Mouse (Mus musculus): ENCODE data around the gene Rps19. TPM values are rescaled to one million over a fixed set of nuclear protein-coding genes. Genes with fewer than 3 reads are reported as not detected.

Rps19 gene
- total RNA-seq, 2 experiments from 2014 or later, result 446 to 548 TPM

- no peak for DNase-seq (ENCODE audit: extremely low spot score in 1 of 2, low spot score in 1 of 2)
These were observed 17.7 kb downstream of the Rps19 start for GRCm38 (mm10) chr7:24901842-24902241.

DNA sequence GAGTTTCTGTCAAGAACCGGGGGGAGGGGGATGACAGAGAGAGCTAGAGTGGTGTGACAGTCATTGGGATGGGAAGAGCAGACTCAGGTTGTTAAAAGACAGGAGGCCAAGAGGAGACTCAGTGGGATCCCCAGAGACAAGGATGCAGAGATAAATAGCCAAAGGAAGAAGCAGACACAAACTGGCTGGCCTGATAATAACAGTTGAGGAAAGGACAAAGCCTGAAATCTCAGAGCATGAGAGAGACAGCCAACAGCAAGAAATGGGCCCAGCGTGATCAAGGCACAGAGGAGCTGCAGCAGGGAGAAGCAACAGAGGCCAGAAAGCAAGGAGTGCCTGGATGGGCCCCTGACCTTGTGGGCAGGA lies 18.1 kb downstream of the Rps19 start:
- DNase-seq (ENCODE audit: extremely low spot score in 1 of 2, low spot score in 1 of 2), result no peak

DNA sequence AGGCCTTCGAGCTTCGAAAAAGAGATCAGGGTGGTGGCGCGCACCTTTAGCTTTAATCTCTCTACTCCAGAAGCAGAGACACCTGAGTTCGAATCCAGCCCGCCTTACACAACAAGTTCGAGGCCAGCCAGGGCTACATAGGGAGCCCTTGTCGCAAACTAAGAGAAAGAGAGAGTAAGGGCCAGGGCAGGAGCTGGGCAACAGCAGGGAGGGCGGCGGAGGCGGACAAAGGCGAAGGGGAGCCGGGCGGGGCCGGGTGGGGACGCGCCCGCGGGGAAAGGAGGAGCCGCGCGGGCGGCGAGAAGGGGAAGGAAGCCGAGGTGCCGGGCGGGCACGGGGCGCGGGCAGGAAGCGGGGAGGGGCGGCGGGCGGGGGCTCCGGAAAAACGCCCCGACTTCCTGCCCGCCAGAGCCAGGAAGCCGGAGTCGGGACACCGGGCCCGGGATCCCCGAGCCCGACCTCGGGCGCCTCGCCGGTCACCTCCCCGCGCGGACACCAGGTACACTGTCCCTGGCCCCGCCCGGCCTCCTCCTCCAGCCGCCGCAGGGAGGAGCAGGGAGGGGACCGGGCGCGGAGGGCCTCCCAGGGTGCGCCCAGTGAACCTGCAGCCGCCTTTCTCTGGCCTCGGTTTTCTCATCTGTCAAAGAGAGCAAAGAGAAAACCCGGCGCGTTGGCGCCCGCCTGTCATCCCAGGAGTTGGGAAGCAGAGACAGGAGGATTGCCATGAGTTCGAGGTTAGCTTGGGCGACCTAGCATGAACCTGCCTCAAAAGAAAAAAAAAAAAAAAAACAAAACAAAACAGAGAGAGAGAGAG lies 18.7 kb downstream of the Rps19 start, which contains the start of gene Arhgef1:
TSS of gene Arhgef1 (plus strand) at position 283 of the 814 bp plus-strand sequence.
- no peak for DNase-seq (ENCODE audit: extremely low spot score in 1 of 2, low spot score in 1 of 2)

- no peak for DNase-seq (ENCODE audit: extremely low spot score in 1 of 2, low spot score in 1 of 2)
These were observed 19.3 kb downstream of the Rps19 start for GRCm38 (mm10) chr7:24903444-24903825.

DNA sequence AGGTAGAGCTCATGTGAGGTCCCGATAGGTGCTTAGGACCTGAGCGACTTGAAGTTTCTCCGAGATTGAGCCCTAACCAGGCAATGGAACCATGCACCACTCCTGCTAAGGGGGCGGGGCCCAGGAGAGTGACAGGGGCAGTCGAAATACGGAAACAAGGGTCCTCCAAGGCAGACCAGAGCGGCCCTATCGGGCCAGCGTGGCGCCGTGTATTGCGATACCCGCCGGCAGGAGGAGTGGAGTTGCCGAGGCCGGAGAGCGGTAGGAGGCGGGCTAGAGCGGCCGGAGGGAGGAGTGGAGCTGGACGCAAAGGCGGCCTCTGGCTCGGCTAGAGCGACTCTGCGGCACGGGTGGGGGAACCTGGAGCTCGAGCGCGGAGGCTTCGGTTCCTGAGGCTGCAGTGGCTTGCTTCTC lies 19.9 kb downstream of the Rps19 start:
- peak; percentile 84 to 95 for DNase-seq (ENCODE audit: extremely low spot score in 1 of 2, low spot score in 1 of 2)

- DNase-seq (ENCODE audit: extremely low spot score in 1 of 2, low spot score in 1 of 2), result peak in 1 of 2 experiments; percentile 29
These were observed 20.8 kb downstream of the Rps19 start for GRCm38 (mm10) chr7:24904936-24905335.

- no peak for DNase-seq (ENCODE audit: extremely low spot score in 1 of 2, low spot score in 1 of 2)
These were observed 22.4 kb downstream of the Rps19 start for GRCm38 (mm10) chr7:24906551-24906950.

DNA sequence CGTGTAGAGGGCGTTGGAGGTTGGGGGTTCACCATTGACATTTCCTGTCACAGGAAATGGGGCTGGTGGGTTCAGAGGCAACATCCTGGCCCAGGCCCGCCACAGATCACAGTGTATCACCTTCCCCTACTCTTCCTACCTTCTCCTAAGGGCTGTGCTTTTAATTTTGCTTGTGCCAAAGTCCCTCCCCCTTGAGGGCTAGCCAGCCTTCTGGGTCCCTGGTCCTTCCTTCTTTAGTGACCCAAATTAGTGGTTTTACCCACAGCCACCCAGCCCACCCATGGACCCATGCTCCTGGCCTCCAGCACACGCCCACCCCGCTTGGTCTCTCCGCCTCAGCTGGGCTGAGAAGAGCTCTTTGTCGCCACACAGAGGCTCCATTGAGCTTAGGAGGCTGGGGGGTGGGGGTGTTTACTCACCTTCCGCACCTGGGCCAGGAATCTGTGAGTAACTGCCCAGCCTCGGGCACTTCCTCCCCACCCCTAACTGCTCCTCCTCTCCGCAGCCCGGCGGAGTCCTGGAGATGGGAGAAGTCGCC lies 23.1 kb downstream of the Rps19 start:
- DNase-seq (ENCODE audit: extremely low spot score in 1 of 2, low spot score in 1 of 2), result no peak

GRCm38 (mm10) chr7:24912480-24912879 lies 28.3 kb downstream of the Rps19 start:
- DNase-seq (ENCODE audit: extremely low spot score in 1 of 2, low spot score in 1 of 2), result no peak

DNA sequence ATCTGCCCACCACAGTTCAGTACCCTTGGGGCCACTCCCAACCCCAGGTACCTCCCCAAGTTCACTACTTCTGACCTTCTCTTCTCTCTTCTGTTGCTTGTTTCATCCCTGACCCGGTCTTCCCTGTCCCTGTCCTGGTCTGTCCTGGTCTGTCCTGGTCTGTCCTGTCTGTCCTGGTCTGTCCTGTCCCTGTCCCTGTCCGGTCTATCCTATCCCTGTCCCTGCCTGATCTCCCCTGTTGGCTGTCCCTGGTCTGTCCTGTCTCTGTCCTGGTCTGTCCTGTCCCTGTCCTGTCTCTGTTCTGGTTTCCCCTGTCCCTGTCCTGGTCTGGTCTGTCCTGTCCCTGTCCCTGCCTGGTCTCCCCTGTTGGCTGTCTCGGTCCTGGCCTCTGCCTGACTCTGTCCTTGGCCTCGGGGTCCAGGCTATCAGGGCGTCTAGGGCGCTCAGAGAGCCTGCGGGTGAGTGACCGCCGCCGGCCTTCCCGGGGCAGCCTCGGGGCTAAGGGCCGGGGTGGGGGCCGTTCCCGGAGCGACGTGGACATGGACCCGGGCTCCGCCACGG lies 34.7 kb downstream of the Rps19 start:
- no peak for DNase-seq (ENCODE audit: extremely low spot score in 1 of 2, low spot score in 1 of 2)

DNA sequence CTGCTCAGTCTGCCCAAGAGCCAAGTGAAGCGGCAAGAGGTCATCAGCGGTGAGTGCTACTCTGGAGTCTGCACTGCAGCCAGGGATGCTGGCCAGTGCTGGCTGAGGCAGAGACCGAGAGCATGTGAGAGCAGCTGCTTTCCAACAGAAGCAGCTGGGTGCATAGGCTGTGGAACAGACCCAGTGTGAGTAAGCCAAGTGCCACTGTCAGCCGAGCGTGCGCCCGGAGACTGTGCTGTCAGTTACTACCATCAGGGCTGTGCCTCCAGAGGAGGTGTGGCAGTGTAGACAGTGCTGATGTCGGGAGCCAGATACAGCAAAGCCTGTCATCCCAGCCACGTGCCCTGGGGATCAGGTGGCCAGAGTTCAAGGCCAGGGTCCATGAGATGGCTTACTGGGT lies 35.6 kb downstream of the Rps19 start:
- DNase-seq (ENCODE audit: extremely low spot score in 1 of 2, low spot score in 1 of 2), result peak in 1 of 2 experiments; percentile 39

DNA sequence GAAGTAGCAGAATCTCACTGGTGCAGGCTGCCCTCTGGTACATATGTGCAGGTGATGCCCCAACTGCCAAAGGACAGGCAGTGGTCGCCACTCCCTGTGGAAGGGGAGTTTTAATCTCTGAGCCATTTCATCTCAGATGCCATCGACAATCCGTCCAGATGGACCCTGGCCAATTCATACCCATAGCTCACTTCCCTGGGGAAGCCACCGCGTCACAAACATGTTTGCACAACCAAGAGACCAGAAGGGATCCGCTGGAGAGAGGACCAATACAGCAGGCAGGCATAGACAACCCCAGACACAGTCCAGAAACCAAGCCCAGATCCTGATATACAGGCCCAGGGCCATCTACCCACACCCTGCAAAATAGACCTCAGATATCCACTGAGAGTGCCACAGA lies 46.3 kb downstream of the Rps19 start:
- DNase-seq (ENCODE audit: extremely low spot score in 1 of 2, low spot score in 1 of 2), result no peak

GRCm38 (mm10) chr7:24931651-24932050 lies 47.5 kb downstream of the Rps19 start:
- DNase-seq (ENCODE audit: extremely low spot score in 1 of 2, low spot score in 1 of 2), result no peak

Other genes with a start within 250 kb of the Rps19 start
- 1 to 10 TPM; 1.4 to 1.6 TPM for gene Lypd3, start 247.8 kb upstream of the Rps19 start, total RNA-seq (2021)
- not detected for gene Tex101, start 207.7 kb upstream of the Rps19 start, total RNA-seq (2021)
- not detected for gene BC049730, start 175.1 kb upstream of the Rps19 start, total RNA-seq (2021)
- gene Gm4763, start 157.5 kb upstream of the Rps19 start, total RNA-seq (2021), result not detected
- gene Cd177, start 124.1 kb upstream of the Rps19 start, total RNA-seq (2021), result not detected
- not detected for gene Ceacam10, start 107.2 kb upstream of the Rps19 start, total RNA-seq (2021)
- gene Gm9844, start 22.2 kb upstream of the Rps19 start, total RNA-seq (2021), result under 1 TPM in 1 of 2 experiments, not detected in 1; 0.81 TPM
- gene Lypd4, start 14.4 kb upstream of the Rps19 start, total RNA-seq (2021), result not detected
- gene Dmrtc2, start 14.3 kb upstream of the Rps19 start, total RNA-seq (2021), result not detected
- under 1 TPM in 1 of 2 experiments, not detected in 1; 0.42 TPM for gene Cd79a, start 13.0 kb downstream of the Rps19 start, total RNA-seq (2021)
- 10 to 100 TPM; 57.9 to 98.4 TPM for gene Arhgef1, start 18.5 kb downstream of the Rps19 start, total RNA-seq (2021)
- gene Gm4881, start 60.1 kb downstream of the Rps19 start, total RNA-seq (2021), result not detected
- 100 to 1,000 TPM; 270 to 302 TPM for gene Rabac1, start 88.4 kb downstream of the Rps19 start, total RNA-seq (2021)
- gene Atp1a3, start 121.6 kb downstream of the Rps19 start, total RNA-seq (2021), result 1,000 to 10,000 TPM; 2,623 to 2,665 TPM
- gene Grik5, start 188.0 kb downstream of the Rps19 start, total RNA-seq (2021), result 100 to 1,000 TPM; 225 to 267 TPM
- gene Zfp574, start 188.2 kb downstream of the Rps19 start, total RNA-seq (2021), result 10 to 100 TPM; 29.2 to 29.6 TPM